Mouse (Mus musculus) neural tube, embryonic 12.5 days (tissue): ENCODE results near the gene U2surp. TPM values are rescaled to one million over a fixed set of nuclear protein-coding genes. Genes with fewer than 3 reads are reported as not detected.

ENCODE experiments used
- ATAC-seq: fragments of 200-750 bp; cut with Nextera tagmentation; 2 replicates; pipeline ENCODE4 v1.8.0; 2017; ENCODE audit warnings: low read depth, mild to moderate bottlenecking, moderate TSS enrichment, moderate library complexity; ENCODE audit not compliant: low FRiP score
- H3K27ac ChIP-seq: fragments of 300-500 bp; sonication (generic); 2 replicates; pipeline ENCODE4 v1.5.1; 2016
- H3K27me3 ChIP-seq: fragments of 300-500 bp; sonication (generic); replicated peaks from 2 replicates; pipeline ENCODE4 v1.6.1; 2016; ENCODE audit warnings: mild to moderate bottlenecking
- H3K36me3 ChIP-seq: fragments of 300-500 bp; sonication (generic); 2 replicates; pipeline ENCODE4 v1.6.1; 2016; ENCODE audit warnings: mild to moderate bottlenecking
- H3K4me1 ChIP-seq: fragments of 300-500 bp; sonication (generic); 2 replicates; pipeline ENCODE4 v1.6.1; 2016
- H3K4me2 ChIP-seq: fragments of 300-500 bp; sonication (generic); replicated peaks from 2 replicates; pipeline ENCODE4 v1.6.1; 2016; ENCODE audit warnings: mild to moderate bottlenecking
- H3K4me3 ChIP-seq: fragments of 300-500 bp; sonication (generic); 2 replicates; pipeline ENCODE4 v1.5.1; 2016
- H3K9ac ChIP-seq: fragments of 300-500 bp; sonication (generic); 2 replicates; pipeline ENCODE4 v1.6.1; 2016; ENCODE audit warnings: mild to moderate bottlenecking
- H3K9me3 ChIP-seq: fragments of 300-500 bp; sonication (generic); 2 replicates; pipeline ENCODE4 v1.6.1; 2016; ENCODE audit warnings: mild to moderate bottlenecking
- WGBS: fragments of 180-500 bp; shearing (Covaris S2); methylation state at CpG from one replicate; pipeline ENCODE4 v1.1.7; 2016; 5-methylcytosine and 5-hydroxymethylcytosine counted together
- polyA plus RNA-seq: library from polyadenylated mRNA; unstranded; fragments of >200 nt; fragmentation: Nextera tagmentation; extraction: Ambion mirVana; gene quantifications from 2 replicates; pipeline ENCODE4 v1.2.1, GENCODE M21; 2016

U2surp gene
- 140 and 163 TPM in 2 replicates for polyA plus RNA-seq

DNA sequence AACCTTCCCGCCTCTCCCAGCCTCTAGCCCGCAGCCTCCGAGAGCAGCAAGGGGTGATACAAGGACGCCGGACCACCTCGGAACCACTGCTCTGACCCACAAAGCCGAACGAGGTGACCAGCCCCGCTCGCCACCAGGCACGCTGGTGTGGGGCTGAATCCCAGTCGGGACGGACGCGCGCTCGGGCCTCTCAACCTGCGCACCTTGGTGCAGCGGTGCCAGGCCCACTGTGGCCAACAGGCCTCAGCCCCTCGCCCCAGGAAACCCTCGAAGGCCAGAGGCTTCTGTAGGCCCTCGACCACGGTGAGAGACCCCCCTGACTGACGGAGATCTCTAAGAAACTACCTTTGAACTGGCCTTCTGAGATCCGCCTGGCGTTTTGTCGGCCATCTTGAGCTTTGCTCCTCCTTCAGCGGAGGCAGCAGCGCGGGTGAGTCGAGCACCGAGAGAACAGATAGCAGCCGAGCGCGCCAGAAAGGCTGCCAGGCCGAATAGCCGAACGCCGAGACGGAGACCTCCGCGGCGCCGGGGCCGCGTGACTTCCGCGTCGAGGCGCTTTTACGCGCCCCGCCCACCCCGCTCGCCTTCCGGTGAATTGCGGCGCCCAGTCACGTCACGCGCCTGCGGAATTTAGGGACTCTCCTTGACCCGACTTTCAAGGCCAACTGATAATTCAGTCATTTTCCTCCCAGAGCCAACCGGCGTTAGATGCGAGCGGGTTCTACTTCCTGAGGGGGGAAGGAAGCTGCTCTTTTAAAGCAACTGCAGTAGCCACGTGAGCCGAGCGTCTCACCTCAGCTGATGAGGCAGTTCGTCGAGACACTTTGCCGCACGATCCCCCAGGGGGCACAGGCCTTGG lies at the start of gene U2surp:
TSS of gene U2surp (minus strand) at position 525 of the 859 bp plus-strand sequence.
- Histone ChIP-seq H3K9me3 (no peaks in the 10 kb centered on the region), H3K9ac (peak within 1 kb of the TSS; percentile 89), H3K36me3 (no peaks in the 10 kb centered on the region; the same call in 1 of the 2 replicates), H3K27me3 (no peaks in the 10 kb centered on the region), H3K27ac (peak within 1 kb of the TSS; percentile 5; the same call in 1 of the 2 replicates), H3K4me2 (peak within 1 kb of the TSS; percentile 90), H3K4me1 (peaks cover 13% of the 10 kb centered on the region; the same call in 1 of the 2 replicates), H3K4me3 (peak within 1 kb of the TSS; percentile 95)
- ATAC-seq, result peak; percentile 96
- under 1% methylated on average over 74 of the region's 74 CpGs for WGBS

DNA sequence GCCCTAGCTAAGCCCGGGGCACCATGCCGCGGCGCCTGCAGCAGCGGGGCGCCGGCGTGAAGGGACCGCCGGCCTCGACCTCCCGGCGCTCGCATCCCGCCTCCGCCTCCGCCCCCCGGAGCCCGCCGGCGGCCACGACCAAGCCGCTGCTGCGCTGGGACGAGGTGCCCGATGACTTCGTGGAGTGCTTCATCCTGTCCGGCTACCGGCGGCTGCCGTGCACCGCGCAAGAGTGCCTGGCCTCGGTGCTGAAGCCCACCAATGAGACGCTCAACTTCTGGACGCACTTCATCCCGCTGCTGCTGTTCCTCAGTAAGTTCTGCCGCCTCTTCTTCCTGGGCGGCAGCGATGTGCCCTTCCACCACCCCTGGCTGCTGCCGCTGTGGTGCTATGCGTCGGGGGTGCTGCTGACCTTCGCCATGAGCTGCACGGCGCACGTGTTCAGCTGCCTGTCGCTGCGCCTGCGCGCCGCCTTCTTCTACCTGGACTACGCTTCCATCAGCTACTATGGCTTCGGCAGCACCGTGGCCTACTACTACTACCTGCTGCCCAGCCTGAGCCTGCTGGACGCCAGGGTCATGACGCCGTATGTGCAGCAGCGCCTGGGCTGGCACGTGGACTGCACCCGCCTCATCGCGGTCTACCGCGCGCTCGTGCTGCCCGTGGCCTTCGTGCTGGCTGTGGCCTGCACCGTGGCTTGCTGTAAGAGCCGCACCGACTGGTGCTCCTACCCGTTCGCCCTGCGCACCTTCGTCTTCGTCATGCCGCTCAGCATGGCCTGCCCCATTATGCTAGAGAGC lies 48.3 kb upstream of the U2surp start:
- Histone ChIP-seq H3K27me3 (peaks cover 58% of the 10 kb centered on the region), H3K4me1 (peaks cover 12% of the 10 kb centered on the region), H3K4me3 (peak overlapping the region; percentile 66), H3K27ac (no peak overlapping the region; the same call in 1 of the 2 replicates), H3K36me3 (no peaks in the 10 kb centered on the region), H3K9ac (peak overlapping the region; percentile 66), H3K4me2 (peak overlapping the region; percentile 94), H3K9me3 (no peaks in the 10 kb centered on the region)
- ATAC-seq, result peak; percentile 75
- WGBS, result 12% methylated on average over 76 of the region's 78 CpGs

DNA sequence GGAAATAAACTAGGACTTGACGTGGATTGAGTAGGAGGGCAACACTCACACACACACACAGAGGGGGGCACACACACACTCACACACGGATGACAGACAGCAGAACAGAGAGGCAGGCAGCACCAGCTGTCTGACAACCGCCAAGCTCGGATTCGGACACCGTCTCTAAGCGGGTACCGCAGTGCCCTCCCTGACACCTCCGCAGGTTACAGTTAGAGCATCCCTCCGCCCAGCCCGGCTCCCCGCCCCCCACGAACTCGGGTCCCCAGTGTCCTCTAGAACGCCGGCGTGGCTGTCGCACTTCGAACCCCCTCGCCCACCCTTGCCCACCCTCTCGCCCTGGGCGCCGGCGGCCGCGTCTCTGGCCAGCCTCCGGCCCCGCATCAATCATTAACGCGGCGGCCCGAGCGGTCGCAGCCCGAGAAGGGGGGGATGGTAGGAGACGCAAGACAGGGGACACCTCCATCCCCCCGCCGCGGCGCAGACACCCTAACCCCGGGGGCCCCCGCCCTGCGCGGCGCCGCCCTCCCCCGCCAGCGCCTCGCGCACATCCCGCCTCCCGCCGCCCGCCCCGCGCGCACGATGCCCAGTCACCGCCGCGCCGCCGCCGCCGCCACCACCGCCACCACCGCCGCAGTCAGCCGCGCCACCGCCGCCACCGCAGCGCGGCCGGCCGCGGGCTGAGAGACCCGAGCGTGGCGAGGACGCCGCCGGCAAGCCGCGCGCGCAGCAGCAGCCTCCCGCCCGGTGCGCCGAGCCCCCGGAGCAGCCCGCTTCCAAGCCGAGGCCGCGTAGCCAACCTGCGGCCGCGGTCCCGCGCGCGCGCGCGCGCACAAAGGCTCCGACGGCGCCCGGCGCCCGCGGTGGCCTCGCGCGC lies 47.5 kb upstream of the U2surp start, which contains the start of gene Paqr9:
TSS of gene Paqr9 (plus strand) at position 599 of the 877 bp plus-strand sequence.
- Histone ChIP-seq H3K27ac (no peak within 1 kb of the TSS; the same call in 1 of the 2 replicates), H3K4me3 (peak within 1 kb of the TSS; percentile 66), H3K9me3 (no peaks in the 10 kb centered on the region), H3K4me1 (peaks cover 12% of the 10 kb centered on the region), H3K27me3 (peaks cover 57% of the 10 kb centered on the region), H3K9ac (peak within 1 kb of the TSS; percentile 66), H3K36me3 (no peaks in the 10 kb centered on the region), H3K4me2 (peak within 1 kb of the TSS; percentile 94)
- 1% methylated on average over 81 of the region's 118 CpGs for WGBS
- peak; percentile 70 for ATAC-seq

DNA sequence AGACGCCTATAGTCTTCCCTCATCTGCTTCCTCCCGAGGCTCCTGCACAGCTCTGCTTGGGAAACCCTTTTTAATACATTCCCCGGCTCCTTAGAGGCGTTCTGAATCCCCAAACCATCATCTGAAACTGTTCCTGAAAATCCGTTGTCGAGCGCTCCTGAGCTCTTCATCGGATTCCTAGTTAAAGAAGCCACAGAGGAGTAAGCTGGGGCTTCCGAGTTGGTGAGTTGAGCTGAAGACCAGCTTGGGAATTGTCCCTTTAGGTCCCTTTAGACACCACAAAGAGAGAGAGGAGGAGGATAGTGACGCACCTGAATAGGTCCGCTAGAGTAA lies 46.9 kb upstream of the U2surp start:
- H3K4me2 ChIP-seq, result peak overlapping the region; percentile 94
- no peak overlapping the region for H3K27ac ChIP-seq
- peaks cover 12% of the 10 kb centered on the region for H3K4me1 ChIP-seq
- peak overlapping the region; percentile 66 for H3K4me3 ChIP-seq
- H3K27me3 ChIP-seq, result peaks cover 52% of the 10 kb centered on the region
- H3K36me3 ChIP-seq, result no peaks in the 10 kb centered on the region
- H3K9ac ChIP-seq, result peak overlapping the region; percentile 66
- no peaks in the 10 kb centered on the region for H3K9me3 ChIP-seq
- ATAC-seq, result no peak
- 12% methylated on average over 11 of the region's 11 CpGs for WGBS

DNA sequence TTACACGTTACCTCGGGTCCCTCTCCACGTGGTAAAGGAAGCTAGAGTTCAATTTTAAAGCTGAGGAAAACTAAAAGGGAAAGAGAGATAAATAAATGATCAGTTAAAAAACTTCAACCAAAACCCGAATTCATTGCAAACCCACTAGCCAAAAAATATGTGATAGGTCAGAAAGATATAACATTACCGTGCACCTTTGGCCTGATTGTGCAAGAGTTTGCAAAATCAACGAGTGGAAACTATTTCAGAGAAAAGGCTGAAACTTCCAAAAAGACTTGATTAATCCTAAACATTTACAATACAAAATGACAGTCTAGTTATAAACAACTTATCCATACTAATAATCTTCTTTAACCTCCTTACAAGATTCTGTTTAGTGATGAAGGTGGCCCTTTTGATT lies 45.9 kb upstream of the U2surp start:
- Histone ChIP-seq H3K9me3 (no peaks in the 10 kb centered on the region), H3K4me1 (peaks cover 12% of the 10 kb centered on the region), H3K27me3 (peaks cover 48% of the 10 kb centered on the region), H3K36me3 (no peaks in the 10 kb centered on the region), H3K4me3 (no peak overlapping the region), H3K4me2 (no peak overlapping the region), H3K9ac (no peak overlapping the region), H3K27ac (no peak overlapping the region)
- WGBS, result 69% methylated on average over 6 of the region's 6 CpGs
- no peak for ATAC-seq

DNA sequence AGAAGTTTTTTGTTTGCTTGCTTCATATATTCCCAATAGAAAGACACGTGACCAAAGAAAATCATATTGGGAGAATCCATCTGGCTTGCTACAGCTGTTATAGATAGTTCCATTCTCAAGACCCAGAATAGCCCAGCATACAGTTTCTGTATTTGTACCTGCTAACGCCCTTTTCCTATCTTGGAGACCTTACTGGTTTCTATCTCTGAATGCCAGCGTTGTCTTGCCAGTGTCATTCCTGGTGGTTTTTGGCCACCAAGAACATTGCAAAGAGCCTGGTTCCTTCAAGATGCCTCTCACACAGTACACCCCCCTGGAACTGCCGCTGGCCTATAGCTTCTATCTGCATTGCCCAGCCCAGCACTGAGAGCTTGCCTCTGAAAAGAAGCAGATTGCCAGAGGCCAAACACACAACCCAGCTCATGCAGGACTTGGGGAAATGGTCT lies 44.3 kb upstream of the U2surp start:
- 93% methylated on average over 4 of the region's 4 CpGs for WGBS
- ATAC-seq, result no peak
- Histone ChIP-seq H3K9ac (no peak overlapping the region), H3K9me3 (no peaks in the 10 kb centered on the region), H3K27me3 (peaks cover 38% of the 10 kb centered on the region), H3K4me2 (no peak overlapping the region), H3K36me3 (no peaks in the 10 kb centered on the region), H3K4me3 (no peak overlapping the region), H3K27ac (no peak overlapping the region), H3K4me1 (peaks cover 12% of the 10 kb centered on the region)

DNA sequence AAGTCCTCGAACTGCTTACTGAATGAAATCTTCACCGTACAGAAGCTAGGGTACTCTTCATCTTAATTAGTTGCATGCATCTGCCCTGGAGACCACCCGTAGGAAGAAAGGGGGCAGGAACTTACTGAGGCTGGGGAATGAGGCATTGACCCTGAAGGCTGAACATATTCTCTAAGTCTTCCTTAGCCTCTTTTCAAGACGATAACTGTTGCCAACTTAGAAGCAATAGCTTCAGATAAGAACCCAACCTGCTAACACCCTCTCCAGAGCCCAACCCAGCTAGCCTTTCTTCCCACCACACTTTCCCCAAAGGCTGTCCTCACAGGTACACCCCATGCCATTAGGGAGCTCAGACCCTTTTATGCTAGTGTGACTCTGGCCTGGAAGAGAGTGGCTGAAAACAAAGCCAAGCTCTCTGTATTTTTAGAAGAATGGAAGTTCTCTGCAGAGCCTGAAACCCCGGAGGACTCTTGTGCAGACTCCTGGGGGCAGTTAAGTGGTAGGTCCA lies 43.5 kb upstream of the U2surp start:
- Histone ChIP-seq H3K4me1 (peaks cover 10% of the 10 kb centered on the region), H3K27ac (no peak overlapping the region), H3K4me3 (no peak overlapping the region), H3K4me2 (no peak overlapping the region), H3K27me3 (peaks cover 30% of the 10 kb centered on the region), H3K9ac (no peak overlapping the region), H3K9me3 (no peaks in the 10 kb centered on the region), H3K36me3 (no peaks in the 10 kb centered on the region)
- no peak for ATAC-seq
- 82% methylated on average over 5 of the region's 5 CpGs for WGBS

DNA sequence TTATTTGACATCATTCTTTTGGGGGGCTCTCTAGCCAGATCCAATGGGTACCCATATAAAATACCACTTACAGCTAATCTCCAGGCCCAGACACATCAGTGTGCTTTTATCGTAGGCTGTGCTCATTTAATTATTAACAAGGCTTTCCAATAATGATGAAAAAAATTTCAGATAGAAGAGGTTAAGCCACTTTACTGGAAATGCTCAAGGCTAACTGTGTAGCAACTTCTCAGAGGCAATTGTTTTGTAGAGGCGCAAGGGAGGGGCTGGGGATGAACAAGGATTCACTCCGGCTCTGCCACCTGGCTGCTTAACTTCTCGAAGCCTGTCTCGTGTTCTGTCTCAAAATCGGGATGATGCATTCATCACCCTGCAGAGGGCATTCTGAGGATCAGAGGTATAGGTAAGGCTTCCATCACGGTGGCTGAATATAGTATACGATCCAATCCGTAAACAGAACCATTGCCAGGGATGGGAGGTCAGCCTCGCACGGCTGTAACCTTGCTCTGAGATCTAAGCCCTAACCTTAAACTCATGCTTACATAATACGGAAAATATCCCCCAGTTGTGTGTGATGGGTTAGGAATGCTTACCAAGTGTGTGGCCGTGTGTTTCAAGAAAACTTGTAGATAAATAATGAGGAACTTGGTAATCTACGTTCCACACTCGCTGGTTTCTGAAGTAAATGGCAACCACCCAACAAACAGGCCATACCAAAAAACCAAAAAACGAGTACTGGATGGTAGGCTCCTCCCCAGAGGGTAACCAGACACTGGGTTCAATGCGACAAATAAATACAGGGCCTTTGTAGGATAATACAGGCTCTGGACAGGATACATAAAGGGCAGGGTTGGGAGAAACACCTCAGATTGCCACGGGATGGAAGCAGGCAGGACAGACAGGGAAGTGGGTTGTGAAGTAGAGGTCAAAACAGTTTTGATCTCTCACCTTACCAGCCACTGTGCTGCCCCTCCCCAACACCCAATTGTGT lies 42.7 kb upstream of the U2surp start:
- ATAC-seq, result no peak
- Histone ChIP-seq H3K4me3 (no peak overlapping the region), H3K27ac (no peak overlapping the region), H3K4me2 (no peak overlapping the region), H3K27me3 (peaks cover 25% of the 10 kb centered on the region), H3K4me1 (0 out of 2 replicates have a peak, but pooled peaks cover 5% of the 10 kb centered on the region), H3K36me3 (no peaks in the 10 kb centered on the region), H3K9me3 (no peaks in the 10 kb centered on the region), H3K9ac (no peak overlapping the region)
- WGBS, result 89% methylated on average over 18 of the region's 18 CpGs

DNA sequence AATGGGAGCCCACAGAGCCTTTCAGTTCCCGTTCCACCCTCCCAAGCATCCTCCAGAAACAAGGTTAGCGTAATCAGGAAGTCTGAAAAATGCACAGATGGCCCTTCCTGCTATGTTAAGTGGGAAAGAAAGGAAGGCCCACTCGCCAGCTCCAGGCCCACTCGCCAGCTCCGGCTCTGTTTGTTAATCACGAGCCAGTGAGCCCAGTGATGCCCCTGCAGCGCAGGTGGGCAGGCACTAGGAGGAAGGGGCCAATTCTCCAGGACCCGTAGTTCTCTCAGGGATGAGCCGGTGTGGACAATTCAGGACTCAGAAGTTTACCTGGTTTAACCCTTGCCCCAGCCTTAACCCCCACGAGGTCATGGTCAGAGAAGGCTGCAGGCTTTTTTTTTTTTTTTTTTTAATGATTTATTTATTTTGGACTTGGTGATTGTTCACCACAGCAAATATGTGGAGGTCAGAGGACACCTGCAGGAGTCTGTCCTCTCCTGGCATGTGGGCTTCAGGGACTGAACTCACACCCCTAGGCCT lies 40.4 kb upstream of the U2surp start:
- WGBS, result 67% methylated on average over 10 of the region's 10 CpGs
- H3K36me3 ChIP-seq, result no peaks in the 10 kb centered on the region
- ATAC-seq, result no peak
- H3K27me3 ChIP-seq, result 0 out of 2 replicates have a peak, but pooled peaks cover 8% of the 10 kb centered on the region
- no peak overlapping the region for H3K4me2 ChIP-seq
- no peaks in the 10 kb centered on the region for H3K4me1 ChIP-seq
- no peak overlapping the region for H3K9ac ChIP-seq
- no peak overlapping the region for H3K4me3 ChIP-seq
- H3K9me3 ChIP-seq, result no peaks in the 10 kb centered on the region
- no peak overlapping the region for H3K27ac ChIP-seq
